Mouse (Mus musculus) ovary, postnatal 10 days (tissue): ENCODE measurements at regions not wholly inside any gene's neighbourhood (a gene's known extent, or its start where the extent isn't known, plus 50 kb on each side); places are given as distances from the start of the nearest gene placed in this dataset.

Experiments
- DNase-seq: peaks from one replicate; pipeline ENCODE4 v3.0.0; 2022; ENCODE audit warnings: low spot score

DNA sequence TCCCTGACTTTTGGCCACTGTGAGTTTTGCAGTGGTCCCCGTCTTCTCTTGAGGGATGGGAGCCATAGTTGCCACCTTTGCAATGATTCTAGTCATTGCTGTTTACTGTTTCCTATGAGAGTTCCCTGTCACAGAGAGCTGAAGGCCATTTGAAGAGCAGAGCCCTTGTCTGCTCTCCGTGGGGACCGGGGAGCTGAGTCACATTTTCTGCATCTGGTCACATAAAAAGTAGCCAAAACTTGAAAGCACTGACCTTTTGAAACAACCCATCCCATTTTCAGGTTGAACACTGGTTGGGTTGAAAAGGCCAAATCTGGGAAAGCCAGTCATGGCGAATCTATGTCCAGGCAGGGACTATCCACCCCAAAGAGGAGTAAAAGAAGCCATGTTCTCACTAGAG is 387.9 kb upstream of the Mki67 start:
- no peak for DNase-seq

DNA sequence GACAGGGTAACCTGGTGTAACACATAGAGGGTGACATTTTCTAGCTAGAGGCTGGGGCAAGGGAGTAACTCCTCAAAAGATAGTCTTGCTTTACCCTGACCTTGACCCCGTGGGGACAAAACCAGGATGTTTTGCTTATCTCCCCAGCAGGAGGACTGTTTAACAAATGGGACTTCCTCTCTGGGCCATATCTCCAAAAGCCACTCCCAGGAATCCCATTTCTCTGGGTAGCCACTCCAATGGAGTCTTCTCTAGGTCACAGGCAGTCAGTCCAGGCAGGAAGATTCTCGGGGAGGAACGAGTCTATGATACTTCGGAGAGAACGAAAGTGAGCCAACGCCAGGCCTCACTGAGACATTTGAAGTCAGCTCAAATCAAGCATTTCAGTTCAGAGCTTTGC is 396.0 kb upstream of the Mki67 start:
- DNase-seq, result no peak

DNA sequence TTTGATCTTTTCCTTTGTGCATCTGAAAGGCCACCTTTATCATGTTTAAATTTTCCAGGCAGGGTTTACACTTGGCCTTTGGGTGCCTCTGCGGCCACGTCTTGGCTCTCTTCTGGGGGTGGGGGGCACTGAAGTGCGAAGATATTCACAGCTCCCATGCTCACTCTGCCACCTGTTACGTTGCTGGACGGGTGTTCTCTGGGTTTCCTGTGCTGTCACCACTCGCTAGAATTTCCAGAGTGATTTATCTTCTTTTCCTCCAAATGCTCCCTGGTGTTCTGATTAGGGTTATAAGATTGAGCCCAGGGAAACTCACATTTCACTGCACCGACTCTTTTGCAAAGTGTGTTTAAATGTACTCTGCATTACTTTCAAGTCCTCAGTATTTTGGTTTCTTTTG is 404.8 kb upstream of the Mki67 start:
- DNase-seq, result no peak

DNA sequence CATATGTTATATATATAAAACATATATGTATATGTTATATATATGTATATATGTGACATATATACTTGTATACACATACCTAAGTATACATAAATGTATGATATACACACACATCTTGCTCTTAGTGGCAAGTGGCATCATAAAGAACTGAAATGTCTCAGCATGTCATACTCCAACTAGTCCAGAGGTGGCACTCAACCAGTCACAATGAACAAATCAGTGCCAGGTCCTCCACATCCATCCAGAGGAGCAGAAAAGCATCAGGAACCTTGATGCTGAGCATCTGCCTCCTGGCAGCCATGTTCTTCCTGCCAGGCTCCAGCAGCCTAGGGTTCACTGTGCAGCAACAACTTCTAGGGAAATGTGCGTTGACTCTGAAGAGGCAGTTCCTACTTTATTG is 405.2 kb upstream of the Mki67 start:
- no peak for DNase-seq

DNA sequence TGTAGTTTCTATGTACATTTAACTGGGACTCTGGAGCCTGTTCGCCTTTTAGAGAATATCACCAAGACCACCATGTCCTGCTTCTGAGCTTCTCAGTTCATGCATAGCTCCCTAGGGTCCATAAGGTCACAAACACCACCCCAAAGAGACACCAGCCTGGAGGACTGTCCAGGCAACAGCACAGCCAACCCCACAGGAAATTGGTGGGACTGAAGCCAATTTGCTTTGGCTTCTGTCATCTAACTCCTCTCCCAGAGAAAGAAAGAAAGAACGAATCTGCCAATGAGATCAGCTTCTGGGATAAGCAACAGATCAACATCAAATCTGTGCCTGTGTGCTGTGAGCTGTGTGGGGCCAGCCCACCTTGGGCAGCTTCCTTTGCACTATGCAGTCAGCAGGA is 408.6 kb upstream of the Mki67 start:
- DNase-seq, result no peak

DNA sequence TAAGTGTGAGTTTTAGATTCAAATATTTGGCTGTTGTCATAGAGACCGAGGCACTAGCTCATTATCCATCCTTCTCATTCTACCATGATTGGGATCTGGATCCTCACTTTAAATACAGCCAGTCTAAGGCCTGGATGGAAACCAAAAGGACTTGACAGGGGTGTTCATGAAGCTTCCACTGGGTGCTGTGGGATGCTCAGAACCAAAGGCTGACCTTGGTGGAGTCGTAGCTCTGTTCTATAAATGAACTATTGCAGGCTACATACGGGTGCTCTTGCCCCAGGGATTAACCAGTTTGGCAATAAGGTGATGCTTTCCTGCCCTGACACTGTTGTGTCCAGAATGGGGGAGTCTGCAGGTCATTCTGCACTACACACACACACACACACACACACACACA is 410.2 kb upstream of the Mki67 start:
- no peak for DNase-seq

DNA sequence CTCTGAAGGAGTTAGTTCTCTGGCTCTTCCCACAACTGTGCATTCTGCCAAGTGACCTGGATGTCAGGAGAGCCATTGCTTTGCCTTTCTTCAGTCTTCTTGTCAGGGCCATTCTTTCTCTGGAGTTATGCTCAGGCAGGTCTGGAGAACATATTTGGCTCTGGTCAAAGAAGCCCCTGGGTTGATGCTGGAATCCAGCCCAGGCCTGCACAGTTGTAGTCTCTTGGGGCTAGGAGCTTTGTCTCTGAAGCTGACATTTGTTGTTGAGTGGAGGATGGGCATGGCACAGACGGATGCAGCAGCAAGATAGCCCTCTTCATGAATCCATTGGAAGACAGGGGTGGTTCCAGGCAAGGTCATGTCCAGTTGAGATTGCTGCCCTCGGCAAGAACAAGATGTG is 411.4 kb upstream of the Mki67 start:
- no peak for DNase-seq

DNA sequence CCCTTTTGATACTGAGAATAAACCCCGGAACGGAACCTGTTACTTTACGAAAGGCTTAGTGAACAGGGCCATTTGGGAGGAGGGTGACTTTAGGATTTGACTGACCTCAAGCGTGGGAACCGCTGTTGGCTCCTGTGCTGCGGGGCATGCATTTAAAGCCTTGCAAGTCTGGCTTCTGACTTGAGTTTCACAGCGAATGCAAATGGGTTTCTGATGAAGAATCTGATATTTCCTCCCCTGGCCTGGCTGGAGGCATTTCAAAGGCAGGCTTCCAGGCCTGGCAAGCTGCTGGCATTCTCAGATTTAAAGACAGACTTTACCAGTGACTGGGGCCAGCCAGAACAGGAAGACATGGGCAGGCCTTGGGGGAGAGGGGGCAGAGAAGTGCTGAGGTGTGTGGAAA is 413.6 kb upstream of the Mki67 start:
- no peak for DNase-seq

DNA sequence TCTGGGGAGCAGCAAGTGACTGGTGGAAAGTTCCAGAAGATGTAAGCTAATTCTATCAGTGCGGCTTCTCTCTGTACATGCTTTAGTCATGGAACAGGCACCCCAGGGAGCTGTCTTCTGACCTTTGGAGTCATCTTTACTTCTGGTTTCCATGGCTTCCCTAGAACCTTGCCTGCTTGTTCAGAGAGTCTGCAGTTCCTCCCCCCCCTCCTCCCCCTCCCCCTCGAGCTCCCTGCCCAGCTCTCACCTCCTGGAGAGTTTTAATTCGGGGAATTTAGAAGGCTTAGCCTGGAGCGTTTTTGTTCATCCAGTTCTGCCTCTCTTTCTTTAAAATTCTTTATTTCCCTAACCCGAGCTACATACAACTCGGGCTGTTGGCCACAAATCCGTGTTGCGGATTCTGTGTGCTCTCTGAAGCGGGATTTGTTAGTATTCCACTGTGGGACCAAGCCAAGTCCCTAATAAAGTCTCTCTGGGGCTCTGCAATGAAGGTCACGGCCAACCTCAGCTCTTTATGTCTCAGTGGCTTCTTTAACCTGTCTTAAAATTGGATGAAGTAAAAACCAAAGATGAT is 414.6 kb upstream of the Mki67 start:
- DNase-seq, result no peak

DNA sequence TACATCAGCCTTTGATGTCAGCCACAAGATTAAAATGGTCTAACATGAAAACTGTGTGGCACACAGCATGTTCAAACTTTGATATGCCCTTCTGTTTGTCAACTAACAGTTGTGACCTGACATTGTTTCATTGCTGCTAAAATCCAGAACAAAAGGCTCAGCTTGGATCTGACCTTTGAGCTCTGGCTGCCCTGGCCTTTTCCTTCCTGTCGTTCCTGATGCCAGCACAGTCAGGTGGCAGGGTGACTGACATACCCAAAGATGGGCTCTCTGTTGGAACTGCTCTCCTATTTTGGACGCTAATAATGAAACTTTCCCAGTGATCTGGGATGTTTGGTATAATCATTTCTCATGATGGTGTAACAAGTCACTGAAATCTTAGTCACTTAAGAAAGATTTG is 416.8 kb upstream of the Mki67 start:
- no peak for DNase-seq

DNA sequence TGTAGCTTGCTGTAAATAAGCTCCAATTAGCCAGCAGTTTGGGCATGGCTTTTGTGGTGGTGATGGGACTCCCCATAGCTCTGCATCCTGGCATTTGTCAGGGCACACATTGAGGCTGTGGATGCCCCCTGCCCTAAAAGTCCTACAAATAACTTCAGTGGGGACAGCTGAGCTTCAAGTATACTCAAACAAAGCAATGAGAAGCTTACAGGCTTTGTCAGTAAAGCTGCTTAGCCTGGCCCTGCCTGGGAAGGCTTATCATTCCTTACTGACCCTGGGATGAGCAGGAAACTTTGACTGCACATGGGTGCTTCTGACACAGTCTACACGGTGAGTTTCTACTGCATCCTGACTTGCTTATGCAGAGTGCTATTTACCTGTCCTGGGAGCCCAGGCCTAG is 420.5 kb upstream of the Mki67 start:
- no peak for DNase-seq

DNA sequence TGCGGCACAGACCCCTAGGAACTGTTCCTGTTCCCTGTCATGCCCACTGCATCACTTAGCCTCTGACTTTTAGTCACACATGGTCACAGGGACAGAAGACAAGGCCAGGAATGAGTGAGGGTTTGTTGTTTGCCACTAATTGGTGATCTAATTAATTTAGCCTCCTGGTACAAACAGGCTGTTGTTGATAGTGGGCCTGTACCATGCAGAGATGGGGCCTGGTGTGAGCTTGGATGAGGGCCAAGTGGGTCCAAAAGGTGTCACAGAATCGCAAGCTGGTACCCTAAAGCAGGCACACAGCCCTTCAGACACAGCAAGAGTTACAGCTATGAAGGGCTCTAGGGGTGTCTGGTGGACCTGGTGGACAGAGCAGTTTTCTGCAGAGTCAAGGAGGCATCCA is 421.2 kb upstream of the Mki67 start:
- no peak for DNase-seq

DNA sequence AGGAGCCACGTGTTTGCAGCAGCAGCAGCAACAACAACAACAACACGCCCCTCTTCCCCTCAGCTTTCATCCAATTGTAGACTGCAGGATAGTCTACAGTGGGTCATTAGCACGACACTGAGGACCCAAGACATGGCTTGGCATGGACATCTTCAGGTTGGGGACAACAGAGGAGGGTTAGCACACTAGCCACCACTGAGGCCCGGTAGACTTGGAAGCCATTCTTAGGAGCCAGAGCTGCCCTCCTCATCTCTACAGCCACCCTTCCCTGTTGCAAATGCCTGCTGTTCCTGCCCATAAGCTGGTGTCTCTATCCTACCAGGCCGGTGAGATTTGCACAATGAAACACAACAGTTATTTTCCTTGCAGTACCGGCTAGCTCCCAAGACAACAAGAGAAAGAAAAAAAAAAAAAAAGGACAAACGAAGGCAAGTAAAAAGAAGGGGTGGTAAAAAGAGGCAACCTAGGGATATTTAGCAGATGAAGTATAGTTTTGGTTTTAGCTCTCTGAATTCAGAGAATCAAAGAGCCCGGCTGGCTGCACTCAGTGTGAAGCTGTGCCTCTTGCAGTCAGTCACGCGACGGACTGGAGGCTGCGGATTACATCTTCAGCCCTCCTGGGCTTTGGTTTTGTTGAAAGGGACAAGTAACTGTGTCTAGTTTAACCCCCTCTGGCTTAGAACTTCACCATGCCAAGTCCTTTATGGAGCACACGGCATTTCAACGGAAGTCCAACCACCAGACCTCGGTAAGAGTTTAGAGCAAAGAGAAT is 421.9 kb upstream of the Mki67 start:
- no peak for DNase-seq

DNA sequence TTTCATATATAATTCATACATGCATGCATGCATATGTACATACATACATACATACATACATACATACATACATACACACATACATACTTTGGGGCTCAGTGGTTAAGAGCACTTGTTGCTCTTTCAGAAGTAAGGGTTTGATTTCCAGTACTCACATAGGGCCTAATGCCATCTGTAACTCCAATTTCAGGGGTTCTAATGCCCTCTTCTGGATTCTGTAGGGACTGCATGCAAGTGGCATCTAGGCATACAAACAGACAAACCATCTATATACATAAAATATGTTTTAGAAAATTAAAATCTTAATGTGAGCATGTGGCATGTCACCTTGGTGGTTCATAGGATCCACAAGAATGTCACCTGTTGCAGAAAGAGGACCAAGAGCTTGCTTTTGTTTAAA is 426.7 kb upstream of the Mki67 start:
- no peak for DNase-seq

DNA sequence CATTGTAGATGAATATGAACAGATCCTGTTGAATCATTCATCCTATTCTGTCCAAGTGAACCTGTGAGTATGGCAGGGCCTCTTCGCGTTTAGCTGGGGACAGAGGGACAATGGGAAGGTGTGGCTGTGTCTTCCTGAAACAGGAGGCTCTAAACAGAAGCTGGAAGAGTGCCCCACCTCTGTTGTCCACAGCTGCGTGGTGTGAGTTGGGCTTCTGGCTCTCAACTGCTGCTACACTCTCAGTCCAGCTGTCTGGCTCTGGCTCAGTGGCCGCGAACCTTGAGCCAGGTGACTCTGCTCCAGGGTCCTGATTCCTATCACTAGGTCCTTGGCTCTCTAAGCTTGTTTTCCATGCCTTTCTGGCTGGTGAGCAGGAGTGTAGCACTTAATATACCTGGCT is 434.0 kb upstream of the Mki67 start:
- DNase-seq, result no peak

DNA sequence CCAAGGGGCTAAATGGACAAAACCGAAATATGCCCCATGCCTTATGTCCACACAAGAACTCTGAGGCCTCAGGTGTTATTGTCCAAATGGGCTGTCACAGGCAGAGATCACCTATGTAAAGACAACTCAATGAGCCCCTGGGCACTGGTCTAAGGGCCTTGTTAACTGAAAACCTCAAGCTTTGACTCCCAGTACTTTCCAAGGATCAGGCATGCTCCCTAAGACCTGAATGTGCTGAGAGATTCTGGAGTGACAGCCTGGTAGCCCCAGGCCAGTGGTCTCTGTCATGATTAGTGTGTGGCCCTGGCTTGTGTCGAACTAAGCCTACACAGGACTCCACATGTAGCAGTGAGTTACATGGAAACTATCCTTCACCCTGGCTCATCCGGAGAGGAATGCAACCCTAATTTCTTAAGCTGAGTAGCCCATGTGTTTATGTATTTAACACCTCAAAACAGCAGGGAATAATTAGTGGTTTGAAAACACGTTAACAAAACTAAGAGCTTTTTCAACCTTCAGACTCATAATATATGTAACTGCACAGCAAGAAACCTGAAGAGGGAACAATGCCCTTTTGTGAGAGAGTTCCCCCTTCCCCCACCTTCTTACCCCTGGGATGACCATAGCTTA is 435.3 kb upstream of the Mki67 start:
- no peak for DNase-seq

DNA sequence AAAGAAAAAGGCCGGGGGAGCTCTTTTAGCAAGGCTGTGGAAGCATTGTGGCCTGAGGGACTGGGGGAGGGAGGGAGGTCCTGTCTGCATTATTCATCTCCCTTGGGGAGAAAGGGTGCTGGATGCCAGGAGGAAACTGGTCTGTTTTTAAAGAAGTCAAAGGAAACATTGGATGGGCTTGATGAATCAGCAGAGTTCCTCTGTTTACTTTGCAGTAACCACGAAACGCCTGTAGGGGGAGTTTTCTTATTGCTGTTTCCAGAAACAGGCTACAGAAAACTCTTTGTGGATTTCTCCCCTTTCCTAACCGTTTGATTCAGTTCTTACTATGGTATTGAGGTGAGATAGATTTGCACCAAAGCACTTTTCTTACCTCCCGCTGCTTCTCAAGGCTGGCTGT is 436.3 kb upstream of the Mki67 start:
- no peak for DNase-seq

DNA sequence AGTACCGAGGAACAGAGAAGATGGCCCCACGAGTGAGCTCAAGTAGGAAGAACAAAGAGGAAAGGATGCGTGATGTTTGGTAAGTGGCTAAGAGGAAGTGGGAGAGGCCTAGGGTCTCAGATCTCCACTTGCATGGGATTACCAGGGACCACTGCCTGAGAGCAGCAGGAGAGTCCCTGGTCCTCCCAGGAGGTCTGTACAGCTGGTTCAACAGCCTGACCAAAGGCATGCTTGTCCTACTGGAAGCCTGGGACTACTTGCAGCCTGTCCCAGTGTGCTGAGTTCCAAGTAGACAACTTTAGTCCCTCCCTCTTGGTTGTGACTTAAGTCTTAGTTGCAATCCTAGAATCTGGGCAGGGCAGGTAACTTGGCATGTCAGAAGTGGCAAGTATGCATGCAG is 437.5 kb upstream of the Mki67 start:
- DNase-seq, result no peak

DNA sequence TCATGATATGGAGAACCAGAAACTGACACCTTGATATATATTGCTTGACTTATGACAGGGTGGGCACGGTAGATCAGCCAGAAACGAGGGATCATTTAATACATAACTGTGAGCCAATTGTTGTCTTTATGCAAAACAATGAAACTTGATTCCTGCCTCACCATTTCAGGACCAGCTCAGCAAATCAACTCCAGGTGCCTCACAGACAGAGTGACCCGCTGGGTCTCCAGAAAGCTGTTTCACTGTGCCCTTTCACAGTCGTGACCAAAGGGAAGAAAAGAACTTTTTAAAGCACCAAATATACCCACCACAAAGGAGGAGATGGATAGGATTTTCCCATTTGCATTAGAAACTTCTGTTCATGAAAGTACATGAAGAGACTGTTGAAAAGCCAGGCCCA is 443.0 kb upstream of the Mki67 start:
- no peak for DNase-seq

DNA sequence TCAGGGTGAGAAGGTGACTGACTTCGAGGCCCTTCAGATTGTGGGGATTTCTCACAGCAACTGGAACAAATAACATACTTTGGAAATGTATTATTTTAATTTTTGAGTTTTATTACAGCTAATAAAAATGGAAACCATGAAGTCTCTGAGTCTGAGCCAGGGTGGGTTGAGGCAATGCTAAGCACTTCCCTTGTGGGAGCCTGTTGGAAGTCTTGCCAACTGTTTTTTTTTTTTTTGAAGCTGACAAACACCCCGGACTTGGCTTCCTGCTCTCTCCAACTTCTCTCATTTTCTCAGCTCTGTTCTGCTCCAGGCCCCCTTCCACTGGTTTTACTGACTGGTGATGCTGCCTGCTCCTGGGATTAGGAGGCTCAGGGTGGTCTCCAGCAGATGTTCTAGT is 445.4 kb upstream of the Mki67 start:
- no peak for DNase-seq

DNA sequence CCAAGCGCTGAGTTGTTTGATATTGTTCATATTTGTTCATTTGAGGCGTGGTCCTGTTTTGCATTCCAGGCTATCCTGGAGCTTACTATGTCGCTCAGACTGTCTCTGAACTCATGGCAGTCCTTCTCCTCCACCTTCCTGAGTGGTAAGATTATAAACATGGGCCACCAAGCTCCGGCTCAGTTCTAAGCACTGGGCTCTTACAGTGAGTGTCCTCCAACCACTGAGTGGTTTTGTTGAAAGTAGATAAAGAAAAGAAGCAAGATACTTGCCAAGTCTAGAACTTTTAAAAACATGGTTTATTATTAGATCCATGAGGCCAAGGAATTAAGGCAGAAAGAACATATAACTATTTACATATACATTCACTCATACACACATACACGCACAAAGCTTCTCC is 448.7 kb upstream of the Mki67 start:
- DNase-seq, result no peak

DNA sequence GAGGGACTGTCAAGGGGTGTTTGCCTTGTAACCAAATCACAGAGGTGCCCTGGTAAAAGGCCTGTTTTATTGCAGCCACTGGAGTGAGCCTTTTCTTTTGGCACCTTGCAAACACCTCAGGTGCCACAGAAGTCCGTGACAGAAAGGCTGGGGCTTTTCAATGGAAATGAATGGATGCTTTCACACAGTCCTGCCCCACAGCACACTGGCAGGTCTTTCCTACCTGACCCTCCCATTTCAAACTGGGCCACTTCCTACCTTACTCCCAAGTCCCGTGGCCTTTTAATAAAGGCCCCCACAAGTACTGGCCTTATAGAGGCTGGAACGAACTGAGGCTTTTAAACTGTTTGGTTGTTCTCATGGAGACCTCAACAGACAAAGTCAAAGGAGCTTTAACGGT is 453.1 kb upstream of the Mki67 start:
- no peak for DNase-seq

DNA sequence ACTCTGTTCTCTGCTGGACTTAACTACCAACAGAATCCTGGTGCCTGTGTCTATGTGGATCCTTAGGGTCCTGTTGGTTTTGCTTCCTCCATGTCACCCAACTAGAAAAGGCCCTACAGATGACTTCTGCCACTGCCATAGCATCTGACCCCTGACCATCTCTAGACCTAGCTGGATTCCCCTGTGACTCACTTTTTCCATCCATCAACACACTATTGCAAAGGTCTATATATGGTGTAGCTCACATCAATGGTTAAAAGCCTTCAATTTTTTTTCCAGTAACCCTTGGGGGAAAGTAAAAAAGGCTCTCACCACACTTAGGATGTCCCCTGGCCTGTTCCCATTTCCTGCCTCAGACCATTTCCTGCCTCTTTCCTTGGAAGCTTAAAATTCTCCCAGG is 460.2 kb upstream of the Mki67 start:
- DNase-seq, result no peak

DNA sequence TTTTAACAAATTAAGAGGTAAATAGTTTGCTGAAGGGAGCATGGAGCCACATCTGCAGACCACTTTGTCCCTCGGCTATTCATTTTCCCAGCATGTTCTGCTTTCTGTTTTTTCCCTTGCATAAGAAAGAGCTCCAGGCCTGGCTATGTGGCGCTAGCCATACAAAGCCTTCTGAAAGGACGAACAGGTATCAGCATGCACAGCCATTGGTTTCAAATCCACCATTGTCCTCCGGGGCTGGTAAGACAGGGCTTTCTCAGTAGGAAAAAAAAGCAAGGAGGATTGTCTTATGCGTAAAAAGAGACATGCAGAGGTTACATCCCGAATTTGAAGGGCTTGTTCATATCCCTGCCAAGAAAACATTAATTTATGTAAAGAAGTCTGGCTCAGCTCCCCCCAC is 464.8 kb upstream of the Mki67 start:
- DNase-seq, result no peak
